Mouse (Mus musculus) myocyte (in vitro differentiated cells): ENCODE measurements around the gene Prim1.

Experiments used
- MYOG ChIP-seq, 3 experiments: IDR thresholded peaks; one replicate each; pipeline ENCODE4 v1.6.1; 2011; ENCODE audit warnings: control low read depth in 2 of 3, low read depth in 2 of 3, mild to moderate bottlenecking in 2 of 3; ENCODE audit not compliant: insufficient read length in 2 of 3, control insufficient read depth in 1 of 3, insufficient read depth in 1 of 3
- POLR2A ChIP-seq: IDR thresholded peaks from one replicate; pipeline ENCODE4 v1.6.1; 2011; ENCODE audit warnings: low read depth, mild to moderate bottlenecking, control low read depth, moderate library complexity; ENCODE audit not compliant: insufficient read length
- SRF ChIP-seq: IDR thresholded peaks from one replicate; pipeline ENCODE4 v1.6.1; 2011; ENCODE audit warnings: low read depth; ENCODE audit not compliant: control insufficient read depth, insufficient read length
- TCF12 ChIP-seq: IDR thresholded peaks from one replicate; pipeline ENCODE4 v1.6.1; 2011; ENCODE audit warnings: mild to moderate bottlenecking, control low read depth; ENCODE audit not compliant: poor library complexity, insufficient read depth, severe bottlenecking
- USF1 ChIP-seq: IDR thresholded peaks from one replicate; pipeline ENCODE4 v1.6.1; 2011; ENCODE audit warnings: low read depth, mild to moderate bottlenecking, control low read depth, moderate library complexity

DNA sequence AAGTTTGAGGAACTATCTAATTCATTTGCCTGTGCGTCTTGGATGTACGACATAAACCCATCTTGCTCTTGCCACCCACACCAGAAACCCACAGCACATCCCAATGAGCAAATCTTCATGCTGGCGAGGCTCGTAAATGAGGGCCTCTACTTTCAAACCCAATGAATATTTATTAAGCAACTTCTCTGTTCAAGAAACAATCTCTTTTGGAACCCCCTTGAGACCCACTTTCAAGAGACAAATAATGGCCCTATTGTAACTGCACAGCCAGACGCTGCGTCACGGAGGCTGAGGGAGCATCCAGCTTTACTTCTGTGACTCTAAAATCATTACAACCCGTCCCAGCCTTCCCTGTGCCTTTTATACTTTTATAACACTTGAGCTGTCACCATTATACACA lies 29.4 kb upstream of the Prim1 start:
- TF ChIP-seq MYOG (IDR thresholded peaks at IDR 0.05; ENCODE audit: control insufficient read depth in 1 of 3, insufficient read depth in 1 of 3, insufficient read length in 2 of 3, low read depth in 2 of 3): no peak
- no peak for TF ChIP-seq TCF12
- no peak for TF ChIP-seq POLR2A
- no peak for TF ChIP-seq USF1
- TF ChIP-seq SRF: no peak
